Mouse (Mus musculus) heart, adult 2 months (tissue): ENCODE measurements at regions not wholly inside any gene's neighbourhood (a gene's known extent, or its start where the extent isn't known, plus 50 kb on each side); places are given as distances from the start of the nearest gene placed in this dataset.

Source experiments
- CTCF ChIP-seq: fragments of 200-600 bp; IDR thresholded peaks from 2 replicates; pipeline ENCODE4 v1.8.1; 2022; ENCODE audit warnings: antibody characterized with exemption, mild to moderate bottlenecking, moderate library complexity
- EP300 ChIP-seq: fragments of 200-500 bp; IDR thresholded peaks from 2 replicates; pipeline ENCODE4 v1.6.1; 2011; ENCODE audit warnings: low read depth, low read length, control low read depth; ENCODE audit not compliant: insufficient read depth
- POLR2A ChIP-seq: fragments of 200-500 bp; IDR thresholded peaks from 2 replicates; pipeline ENCODE4 v1.6.1; 2011; ENCODE audit warnings: mild to moderate bottlenecking, low read depth, low read length, control low read depth; ENCODE audit not compliant: insufficient read depth

- TF ChIP-seq CTCF (no peak), POLR2A (no peak), EP300 (no peak)
Measured at GRCm38 (mm10) chr3:148316198-148316597, 674.2 kb downstream of the Adgrl2 start.
